Mouse (Mus musculus): ENCODE data around the gene Map9. TPM values are rescaled to one million over a fixed set of nuclear protein-coding genes. Genes with fewer than 3 reads are reported as not detected.

Gene Map9
- total RNA-seq (2023) = 0.83 TPM

DNA sequence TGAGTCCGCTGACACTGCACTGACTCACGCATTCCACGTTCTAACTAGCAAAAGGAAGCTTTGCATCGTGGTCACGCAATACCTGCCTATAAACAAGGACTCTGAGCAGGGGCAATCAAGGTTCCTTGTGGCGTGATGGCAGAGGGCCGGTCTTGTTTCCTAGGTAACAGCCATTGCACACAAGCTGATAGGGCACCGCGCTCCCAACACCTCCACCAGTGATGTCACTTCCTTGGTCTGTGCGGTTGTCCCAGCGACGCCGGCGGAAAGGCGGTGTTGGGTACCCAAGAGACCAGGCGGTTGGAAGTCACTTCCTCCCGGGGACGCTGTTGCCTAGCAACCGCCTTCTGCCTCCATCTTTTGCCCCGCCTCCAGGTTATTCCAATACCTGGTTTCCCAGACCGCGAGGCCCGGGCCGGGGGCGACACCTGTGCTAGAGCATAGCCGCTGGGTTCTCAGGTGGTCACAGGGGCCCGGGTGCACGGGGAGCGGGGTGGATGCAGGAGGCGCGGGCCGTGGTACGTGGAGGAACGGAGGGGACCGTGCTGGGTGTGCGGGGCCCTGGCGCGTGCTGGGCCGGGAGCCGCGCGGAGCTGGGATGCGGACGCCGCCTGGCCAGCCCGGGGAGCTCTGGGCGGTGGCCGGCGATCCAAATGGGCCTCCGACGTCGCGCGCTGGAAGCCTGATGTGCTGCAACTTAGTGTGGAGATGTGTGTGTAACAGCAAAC, at the start of gene Map9:
Map9 (plus strand) TSS at position 248 of the 728 bp plus-strand sequence.

Other genes with a start within 250 kb of the Map9 start
- 2.5 TPM for gene Gucy1a1, start 212.3 kb upstream of the Map9 start, total RNA-seq (2023)
- not detected for gene Npy2r, start 190.0 kb downstream of the Map9 start, total RNA-seq (2023)